Mouse (Mus musculus): ENCODE results near the gene Zhx3. TPM values are rescaled to one million over a fixed set of nuclear protein-coding genes. Genes with fewer than 3 reads are reported as not detected.
A peak's percentile ranks its signal among the peaks of the same experiment; 100 is the strongest.

Zhx3 gene
- polyA plus RNA-seq, 1 experiment from 2014 or later = 11.4 TPM

- no peak for ATAC-seq (ENCODE audit: low read depth)
- H3K36me3 ChIP-seq (ENCODE audit: control insufficient read depth, insufficient read depth, low read length) = peaks cover 6% of the 10 kb centered on the region; the same call in 1 of the 2 replicates
- 8% methylated on average over 9 of the region's 9 CpGs for WGBS
- H3K9ac ChIP-seq (ENCODE audit: low read length) = peak overlapping the region; percentile 98
- peak overlapping the region; percentile 90 for H3K4me2 ChIP-seq (ENCODE audit: low read depth, low read length)
- no peaks in the 10 kb centered on the region for H3K27me3 ChIP-seq (ENCODE audit: control insufficient read depth, insufficient read depth, low read depth, low read length)
- H3K4me1 ChIP-seq (replicated peaks; ENCODE audit: control insufficient read depth, insufficient read depth, low read length) = peaks cover 44% of the 10 kb centered on the region
- H3K4me3 ChIP-seq (ENCODE audit: low read length) = peak overlapping the region; percentile 93
- H3K27ac ChIP-seq (ENCODE audit: low read length) = peak overlapping the region; percentile 14; the same call in 1 of the 2 replicates
- no peaks in the 10 kb centered on the region for H3K9me3 ChIP-seq (ENCODE audit: control insufficient read depth, low read length)
Measured at GRCm38 (mm10) chr2:160732420-160732995, 140.3 kb downstream of the Zhx3 start.

GRCm38 (mm10) chr2:160731839-160732261, 140.9 kb downstream of the Zhx3 start:
- Histone ChIP-seq H3K27ac (ENCODE audit: low read length) (peak overlapping the region; percentile 96), H3K4me1 (replicated peaks; ENCODE audit: control insufficient read depth, insufficient read depth, low read length) (peaks cover 43% of the 10 kb centered on the region), H3K4me2 (ENCODE audit: low read depth, low read length) (peak overlapping the region; percentile 90), H3K9me3 (ENCODE audit: control insufficient read depth, low read length) (no peaks in the 10 kb centered on the region), H3K4me3 (ENCODE audit: low read length) (peak overlapping the region; percentile 93), H3K36me3 (ENCODE audit: control insufficient read depth, insufficient read depth, low read length) (peaks cover 6% of the 10 kb centered on the region; the same call in 1 of the 2 replicates), H3K9ac (ENCODE audit: low read length) (peak overlapping the region; percentile 98), H3K27me3 (ENCODE audit: control insufficient read depth, insufficient read depth, low read depth, low read length) (no peaks in the 10 kb centered on the region)
- 0% methylated on average over 27 of the region's 32 CpGs for WGBS
- peak; percentile 39 for ATAC-seq (ENCODE audit: low read depth)

GRCm38 (mm10) chr2:160731117-160731838, 141.5 kb downstream of the Zhx3 start, which contains the start of gene Plcg1:
Plcg1 (plus strand) TSS chr2:160731300.
- Histone ChIP-seq H3K27me3 (ENCODE audit: control insufficient read depth, insufficient read depth, low read depth, low read length) (no peaks in the 10 kb centered on the region), H3K9ac (ENCODE audit: low read length) (peak within 1 kb of the TSS; percentile 98), H3K36me3 (ENCODE audit: control insufficient read depth, insufficient read depth, low read length) (peaks cover 4% of the 10 kb centered on the region; the same call in 1 of the 2 replicates), H3K4me3 (ENCODE audit: low read length) (peak within 1 kb of the TSS; percentile 93), H3K9me3 (ENCODE audit: control insufficient read depth, low read length) (no peaks in the 10 kb centered on the region), H3K27ac (ENCODE audit: low read length) (peak within 1 kb of the TSS; percentile 96), H3K4me1 (replicated peaks; ENCODE audit: control insufficient read depth, insufficient read depth, low read length) (peaks cover 44% of the 10 kb centered on the region), H3K4me2 (ENCODE audit: low read depth, low read length) (peak within 1 kb of the TSS; percentile 90)
- peak; percentile 94 for ATAC-seq (ENCODE audit: low read depth)
- under 1% methylated on average over 80 of the region's 99 CpGs for WGBS

- H3K9ac ChIP-seq (ENCODE audit: low read length) = peak overlapping the region; percentile 98
- ATAC-seq (ENCODE audit: low read depth) = no peak; the same call in 1 of the 2 replicates
- peak overlapping the region; percentile 93 for H3K4me3 ChIP-seq (ENCODE audit: low read length)
- WGBS = 6% methylated on average over 19 of the region's 19 CpGs
- peak overlapping the region; percentile 90 for H3K4me2 ChIP-seq (ENCODE audit: low read depth, low read length)
- H3K4me1 ChIP-seq (replicated peaks; ENCODE audit: control insufficient read depth, insufficient read depth, low read length) = peaks cover 41% of the 10 kb centered on the region
- H3K27me3 ChIP-seq (ENCODE audit: control insufficient read depth, insufficient read depth, low read depth, low read length) = no peaks in the 10 kb centered on the region
- H3K27ac ChIP-seq (ENCODE audit: low read length) = peak overlapping the region; percentile 96; the same call in 1 of the 2 replicates
- no peaks in the 10 kb centered on the region for H3K9me3 ChIP-seq (ENCODE audit: control insufficient read depth, low read length)
- H3K36me3 ChIP-seq (ENCODE audit: control insufficient read depth, insufficient read depth, low read length) = no peaks in the 10 kb centered on the region; the same call in 1 of the 2 replicates
Measured at GRCm38 (mm10) chr2:160730797-160731116, 142.0 kb downstream of the Zhx3 start.

GRCm38 (mm10) chr2:160729851-160730796, 142.7 kb downstream of the Zhx3 start:
- H3K9ac ChIP-seq (ENCODE audit: low read length) = peak overlapping the region; percentile 98
- WGBS = 23% methylated on average over 17 of the region's 17 CpGs
- ATAC-seq (ENCODE audit: low read depth) = no peak
- no peaks in the 10 kb centered on the region for H3K27me3 ChIP-seq (ENCODE audit: control insufficient read depth, insufficient read depth, low read depth, low read length)
- no peaks in the 10 kb centered on the region for H3K9me3 ChIP-seq (ENCODE audit: control insufficient read depth, low read length)
- peaks cover 40% of the 10 kb centered on the region for H3K4me1 ChIP-seq (replicated peaks; ENCODE audit: control insufficient read depth, insufficient read depth, low read length)
- H3K4me2 ChIP-seq (ENCODE audit: low read depth, low read length) = peak overlapping the region; percentile 90
- H3K36me3 ChIP-seq (ENCODE audit: control insufficient read depth, insufficient read depth, low read length) = no peaks in the 10 kb centered on the region; the same call in 1 of the 2 replicates
- H3K27ac ChIP-seq (ENCODE audit: low read length) = no peak overlapping the region
- H3K4me3 ChIP-seq (ENCODE audit: low read length) = peak overlapping the region; percentile 93

GRCm38 (mm10) chr2:160729436-160729835, 143.4 kb downstream of the Zhx3 start:
- H3K27ac ChIP-seq (ENCODE audit: low read length) = no peak overlapping the region
- no peak overlapping the region for H3K4me2 ChIP-seq (ENCODE audit: low read depth, low read length)
- H3K4me1 ChIP-seq (replicated peaks; ENCODE audit: control insufficient read depth, insufficient read depth, low read length) = peaks cover 34% of the 10 kb centered on the region
- no peaks in the 10 kb centered on the region for H3K27me3 ChIP-seq (ENCODE audit: control insufficient read depth, insufficient read depth, low read depth, low read length)
- WGBS = 41% methylated on average over 2 of the region's 2 CpGs
- H3K36me3 ChIP-seq (ENCODE audit: control insufficient read depth, insufficient read depth, low read length) = peaks cover 2% of the 10 kb centered on the region
- H3K9me3 ChIP-seq (ENCODE audit: control insufficient read depth, low read length) = no peaks in the 10 kb centered on the region
- H3K9ac ChIP-seq (ENCODE audit: low read length) = no peak overlapping the region
- H3K4me3 ChIP-seq (ENCODE audit: low read length) = no peak overlapping the region
- no peak for ATAC-seq (ENCODE audit: low read depth)

- no peak for ATAC-seq (ENCODE audit: low read depth)
- H3K9ac ChIP-seq (ENCODE audit: low read length) = no peak overlapping the region
- H3K4me3 ChIP-seq (ENCODE audit: low read length) = no peak overlapping the region
- peaks cover 30% of the 10 kb centered on the region for H3K4me1 ChIP-seq (replicated peaks; ENCODE audit: control insufficient read depth, insufficient read depth, low read length)
- H3K4me2 ChIP-seq (ENCODE audit: low read depth, low read length) = no peak overlapping the region
- no peak overlapping the region for H3K27ac ChIP-seq (ENCODE audit: low read length)
- peaks cover 6% of the 10 kb centered on the region for H3K36me3 ChIP-seq (ENCODE audit: control insufficient read depth, insufficient read depth, low read length)
- H3K27me3 ChIP-seq (ENCODE audit: control insufficient read depth, insufficient read depth, low read depth, low read length) = no peaks in the 10 kb centered on the region
- 84% methylated on average over 3 of the region's 3 CpGs for WGBS
- no peaks in the 10 kb centered on the region for H3K9me3 ChIP-seq (ENCODE audit: control insufficient read depth, low read length)
Measured at GRCm38 (mm10) chr2:160728972-160729371, 143.8 kb downstream of the Zhx3 start.

- Histone ChIP-seq H3K4me3 (ENCODE audit: low read length) (no peak overlapping the region), H3K4me2 (ENCODE audit: low read depth, low read length) (no peak overlapping the region), H3K27ac (ENCODE audit: low read length) (peak overlapping the region; percentile 7), H3K36me3 (ENCODE audit: control insufficient read depth, insufficient read depth, low read length) (peaks cover 15% of the 10 kb centered on the region), H3K4me1 (replicated peaks; ENCODE audit: control insufficient read depth, insufficient read depth, low read length) (peaks cover 15% of the 10 kb centered on the region), H3K9me3 (ENCODE audit: control insufficient read depth, low read length) (no peaks in the 10 kb centered on the region), H3K9ac (ENCODE audit: low read length) (no peak overlapping the region), H3K27me3 (ENCODE audit: control insufficient read depth, insufficient read depth, low read depth, low read length) (no peaks in the 10 kb centered on the region)
- ATAC-seq (ENCODE audit: low read depth) = no peak
- 61% methylated on average over 6 of the region's 6 CpGs for WGBS
Measured at GRCm38 (mm10) chr2:160725877-160726864, 146.6 kb downstream of the Zhx3 start.
